Mouse (Mus musculus) forebrain, embryonic 12.5 days (tissue): ENCODE results near the gene Vbp1. TPM values are rescaled to one million over a fixed set of nuclear protein-coding genes. Genes with fewer than 3 reads are reported as not detected.
"Not testable (repeated sequence)": the region's sequence is repeated elsewhere in the genome, so short reads cannot be mapped to it uniquely, and the experiment has no call there.

ENCODE experiments used
- ATAC-seq: fragments of 200-750 bp; cut with Nextera tagmentation; 2 replicates; pipeline ENCODE4 v1.8.0; 2017; ENCODE audit warnings: moderate TSS enrichment; ENCODE audit not compliant: low FRiP score
- H3K27ac ChIP-seq: fragments of 300-500 bp; sonication (generic); 2 replicates; pipeline ENCODE4 v1.5.1; 2016; ENCODE audit warnings: mild to moderate bottlenecking
- H3K27me3 ChIP-seq: fragments of 300-500 bp; sonication (generic); 2 replicates; pipeline ENCODE4 v1.6.1; 2016; ENCODE audit warnings: mild to moderate bottlenecking
- H3K36me3 ChIP-seq: fragments of 300-500 bp; sonication (generic); replicated peaks from 2 replicates; pipeline ENCODE4 v1.6.1; 2016; ENCODE audit warnings: mild to moderate bottlenecking
- H3K4me1 ChIP-seq: fragments of 300-500 bp; sonication (generic); 2 replicates; pipeline ENCODE4 v1.6.1; 2016
- H3K4me2 ChIP-seq: fragments of 300-500 bp; sonication (generic); 2 replicates; pipeline ENCODE4 v1.6.1; 2016; ENCODE audit warnings: mild to moderate bottlenecking, moderate library complexity
- H3K4me3 ChIP-seq: fragments of 300-500 bp; sonication (generic); replicated peaks from 2 replicates; pipeline ENCODE4 v1.5.1; 2016; ENCODE audit warnings: mild to moderate bottlenecking
- H3K9ac ChIP-seq: fragments of 300-500 bp; sonication (generic); 2 replicates; pipeline ENCODE4 v1.6.1; 2016; ENCODE audit warnings: mild to moderate bottlenecking
- H3K9me3 ChIP-seq: fragments of 300-500 bp; sonication (generic); 2 replicates; pipeline ENCODE4 v1.6.1; 2016
- WGBS: fragments of 180-500 bp; shearing (Covaris S2); methylation state at CpG from one replicate; pipeline ENCODE4 v1.1.7; 2016; 5-methylcytosine and 5-hydroxymethylcytosine counted together
- polyA plus RNA-seq: library from polyadenylated mRNA; unstranded; fragments of >200 nt; fragmentation: Nextera tagmentation; extraction: Ambion mirVana; gene quantifications from 2 replicates; pipeline ENCODE4 v1.2.1, GENCODE M21; 2016

Gene Vbp1
- 252 and 259 TPM in 2 replicates for polyA plus RNA-seq

DNA sequence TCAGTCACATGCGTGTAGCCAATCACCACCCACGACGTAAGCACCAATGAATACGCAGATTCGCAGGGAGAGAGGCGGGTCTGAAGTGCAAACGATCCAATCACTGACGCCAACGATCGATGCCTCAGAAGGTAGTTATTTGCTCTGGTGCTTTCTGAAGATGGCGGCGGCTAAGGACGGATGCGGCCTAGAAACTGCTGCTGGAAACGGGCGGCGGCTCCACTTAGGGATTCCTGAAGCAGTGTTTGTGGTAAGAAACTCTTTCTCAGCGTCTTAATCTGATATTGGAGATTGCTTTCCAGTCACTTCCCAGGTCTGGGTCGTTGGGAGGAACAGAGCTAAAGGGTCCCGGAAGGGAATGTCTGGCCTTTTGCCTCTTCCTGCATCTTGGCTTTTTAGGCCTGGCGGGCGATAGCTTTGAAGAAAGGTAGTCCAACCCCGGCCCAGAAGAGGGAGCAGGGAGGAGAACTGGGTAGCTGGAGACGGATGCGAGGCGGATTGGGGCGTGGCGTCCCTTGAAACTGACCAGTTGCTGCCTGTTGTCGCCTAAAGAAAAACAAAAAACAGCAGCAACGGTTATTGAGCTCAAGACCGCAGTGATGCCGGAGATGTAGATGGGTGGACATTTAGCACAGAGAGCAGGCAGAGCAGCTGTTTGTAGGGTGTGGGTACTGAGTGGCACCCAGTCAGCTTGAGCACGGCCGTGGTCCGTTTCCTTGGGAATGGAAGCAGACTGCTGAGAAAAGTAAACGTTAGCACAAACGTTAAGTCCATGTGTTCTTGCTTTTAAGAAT, at the start of gene Vbp1:
Vbp1 (plus strand) TSS at position 121 of the 794 bp plus-strand sequence.
- Histone ChIP-seq H3K27me3 (no peaks in the 10 kb centered on the region), H3K27ac (peak within 1 kb of the TSS; percentile 92), H3K9me3 (no peaks in the 10 kb centered on the region), H3K36me3 (no peaks in the 10 kb centered on the region), H3K4me2 (peak within 1 kb of the TSS; percentile 41), H3K9ac (peak within 1 kb of the TSS; percentile 65), H3K4me3 (peak within 1 kb of the TSS; percentile 56), H3K4me1 (no peaks in the 10 kb centered on the region)
- peak; percentile 99 for ATAC-seq
- WGBS = 10% methylated on average over 37 of the region's 37 CpGs

DNA sequence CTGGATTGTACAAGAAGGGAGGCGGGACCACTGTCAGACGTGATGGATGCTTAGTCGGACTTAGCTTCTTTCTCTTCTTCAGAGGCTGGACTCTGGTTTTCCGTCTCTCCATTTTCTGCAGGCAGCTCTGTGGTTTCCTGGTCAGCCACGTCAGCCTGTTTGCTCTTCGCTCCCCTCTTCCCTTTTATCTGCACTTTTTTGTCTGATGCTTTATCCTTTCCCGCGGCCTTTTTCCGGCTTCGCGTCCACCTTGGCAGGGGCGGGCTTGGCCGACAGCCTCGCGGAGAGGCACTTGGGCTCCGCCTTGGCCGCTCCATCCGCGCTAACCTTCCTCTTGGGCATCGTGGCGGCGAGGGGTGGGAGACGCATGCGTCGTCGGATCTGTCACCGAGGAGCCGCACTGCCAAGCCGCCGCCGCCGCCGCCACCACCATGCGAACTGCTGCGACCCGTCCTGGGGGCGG, 38.9 kb upstream of the Vbp1 start:
- H3K9ac ChIP-seq, H3K9me3 ChIP-seq, H3K27ac ChIP-seq, H3K27me3 ChIP-seq, H3K36me3 ChIP-seq, H3K4me1 ChIP-seq: not testable (repeated sequence)
- 27% methylated on average over 37 of the region's 37 CpGs for WGBS
- ATAC-seq = peak; percentile 94
- peak overlapping the region; percentile 34 for H3K4me3 ChIP-seq
- H3K4me2 ChIP-seq = peak overlapping the region; percentile 50

DNA sequence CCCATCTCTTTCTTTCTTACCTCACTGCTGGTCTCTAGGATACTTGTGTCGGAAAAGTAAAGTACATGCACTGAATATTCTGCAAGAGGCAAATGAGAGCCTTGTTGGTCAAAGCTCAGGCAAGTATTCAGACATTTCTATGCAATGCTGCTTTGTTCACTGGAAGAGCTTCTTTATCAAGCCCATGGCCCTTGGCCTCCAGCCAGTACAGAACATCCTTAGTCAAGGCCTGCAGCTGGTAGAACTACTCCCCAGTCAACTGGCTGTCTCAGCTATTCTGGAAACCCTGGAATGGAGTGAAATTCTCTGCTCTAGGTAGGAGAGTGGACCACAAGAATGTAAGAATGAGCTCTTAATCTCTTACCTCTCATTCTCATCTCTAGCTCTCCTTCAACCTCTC, 24.2 kb upstream of the Vbp1 start:
- Histone ChIP-seq H3K36me3 (no peaks in the 10 kb centered on the region), H3K4me2 (no peak overlapping the region), H3K27me3 (no peaks in the 10 kb centered on the region), H3K9ac (no peak overlapping the region), H3K4me3 (no peak overlapping the region), H3K4me1 (no peaks in the 10 kb centered on the region), H3K27ac (no peak overlapping the region), H3K9me3 (no peaks in the 10 kb centered on the region)
- 73% methylated on average over 1 of the region's 1 CpGs for WGBS
- no peak for ATAC-seq

DNA sequence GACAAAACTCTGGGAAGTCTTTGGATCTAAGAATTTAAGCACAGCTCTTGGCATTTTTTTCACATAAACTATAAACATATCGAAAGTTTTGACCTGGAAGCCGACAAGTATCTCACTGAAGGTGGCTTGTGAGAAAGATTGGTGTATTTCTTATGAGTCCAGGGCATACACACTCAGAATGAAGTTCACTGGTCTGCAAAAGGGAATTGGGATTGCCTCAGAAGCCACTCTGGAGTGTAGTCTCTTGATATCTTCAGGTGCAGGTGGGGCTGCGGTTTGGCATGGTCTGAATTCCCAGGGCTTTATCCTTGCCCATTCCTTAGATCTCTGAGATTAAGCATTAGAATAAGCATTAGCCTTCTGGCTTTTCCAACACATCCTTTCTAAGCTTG, 316 bp upstream of the Vbp1 start:
- no peaks in the 10 kb centered on the region for H3K36me3 ChIP-seq
- peak overlapping the region; percentile 31; the same call in 1 of the 2 replicates for H3K4me2 ChIP-seq
- WGBS = 39% methylated on average over 3 of the region's 3 CpGs
- no peaks in the 10 kb centered on the region for H3K4me1 ChIP-seq
- no peaks in the 10 kb centered on the region for H3K9me3 ChIP-seq
- no peaks in the 10 kb centered on the region for H3K27me3 ChIP-seq
- no peak overlapping the region for H3K4me3 ChIP-seq
- 0 out of 2 replicates have a peak overlapping the region, but pooled peaks have one; percentile 8 for H3K27ac ChIP-seq
- no peak; the same call in 1 of the 2 replicates for ATAC-seq
- no peak overlapping the region for H3K9ac ChIP-seq

DNA sequence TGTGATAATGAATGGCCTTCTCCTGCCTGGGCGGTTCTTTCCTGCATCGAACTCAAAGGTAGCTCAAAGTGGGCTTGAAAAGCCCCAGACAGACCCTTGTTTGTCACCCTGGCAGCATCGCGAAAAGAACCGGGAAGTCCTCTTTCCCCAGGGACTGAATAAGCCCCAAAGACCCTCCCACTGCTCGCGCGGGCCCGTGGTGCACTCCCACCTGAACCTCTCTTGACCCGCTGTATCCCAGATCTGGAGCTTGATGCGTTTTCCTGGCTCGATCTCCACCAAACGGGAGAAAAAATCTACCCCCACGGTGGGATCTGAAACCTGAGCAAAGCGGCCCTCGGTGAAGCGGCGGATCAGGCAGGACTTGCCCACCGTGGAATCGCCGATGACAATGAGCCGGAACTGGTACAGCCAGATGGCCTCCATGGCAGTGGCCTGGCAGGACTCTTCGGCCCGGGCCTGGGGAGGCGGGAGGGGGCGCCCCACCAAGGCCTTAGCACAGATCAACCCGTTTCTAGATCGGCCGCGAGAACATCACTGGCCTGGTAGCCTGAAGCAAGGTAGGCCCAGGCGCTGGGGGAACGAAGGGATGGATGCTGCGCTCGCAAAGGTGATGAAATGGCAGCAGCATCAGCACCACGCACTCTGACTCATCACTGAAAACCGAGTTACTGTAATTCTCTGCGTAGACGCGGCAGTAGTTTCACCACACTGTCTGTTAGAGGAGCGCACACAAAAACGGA, 63.7 kb downstream of the Vbp1 start, which contains the start of gene Rab39b:
Rab39b (minus strand) TSS at position 650 of the 743 bp plus-strand sequence.
- Histone ChIP-seq H3K4me3 (peak within 1 kb of the TSS; percentile 56), H3K4me2 (peak within 1 kb of the TSS; percentile 47), H3K9me3 (no peaks in the 10 kb centered on the region), H3K4me1 (no peaks in the 10 kb centered on the region), H3K27me3 (no peaks in the 10 kb centered on the region), H3K36me3 (peaks cover 2% of the 10 kb centered on the region; the same call in 1 of the 2 replicates), H3K27ac (peak within 1 kb of the TSS; percentile 79), H3K9ac (peak within 1 kb of the TSS; percentile 64)
- WGBS = 18% methylated on average over 41 of the region's 41 CpGs
- ATAC-seq = peak; percentile 96

DNA sequence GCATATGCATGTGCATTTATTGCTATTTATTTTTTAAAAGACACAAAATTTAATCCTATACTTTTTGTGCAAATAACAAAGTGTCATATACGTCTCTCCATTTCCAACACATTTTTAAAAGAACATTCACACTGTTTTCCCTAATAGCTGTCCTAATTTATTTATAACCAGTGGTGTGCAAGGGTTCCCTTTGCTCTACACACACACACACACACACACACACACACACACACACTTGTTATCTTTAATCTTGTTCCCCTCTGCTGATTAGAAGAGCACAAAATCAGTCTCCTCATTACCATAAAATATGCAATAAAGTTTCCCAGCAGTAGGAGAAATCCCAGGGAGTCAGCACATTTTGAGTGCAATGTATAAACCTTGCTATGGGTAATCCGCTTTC, 64.4 kb downstream of the Vbp1 start:
- Histone ChIP-seq H3K9me3 (no peaks in the 10 kb centered on the region), H3K4me2 (no peak overlapping the region), H3K27ac (no peak overlapping the region), H3K4me1 (no peaks in the 10 kb centered on the region), H3K4me3 (no peak overlapping the region), H3K27me3 (no peaks in the 10 kb centered on the region), H3K9ac (no peak overlapping the region), H3K36me3 (peaks cover 2% of the 10 kb centered on the region; the same call in 1 of the 2 replicates)
- 81% methylated on average over 2 of the region's 2 CpGs for WGBS
- ATAC-seq = 0 out of 2 replicates have a peak, but pooled peaks have one; percentile 44

Other genes with a start within 250 kb of the Vbp1 start
- 29.0 and 35.4 TPM in 2 replicates for gene Fundc2, start 131.9 kb upstream of the Vbp1 start, polyA plus RNA-seq
- gene F8, start 131.7 kb upstream of the Vbp1 start, polyA plus RNA-seq = 1.6 and 1.8 TPM in 2 replicates
- 23.0 and 26.9 TPM in 2 replicates for gene Cmc4, start 97.7 kb upstream of the Vbp1 start, polyA plus RNA-seq
- gene Mtcp1, start 97.7 kb upstream of the Vbp1 start, polyA plus RNA-seq = 13.2 and 13.4 TPM in 2 replicates
- gene Brcc3, start 97.7 kb upstream of the Vbp1 start, polyA plus RNA-seq = 64.4 and 66.4 TPM in 2 replicates
- gene Rab39b, start 63.9 kb downstream of the Vbp1 start, polyA plus RNA-seq = 21.1 and 21.2 TPM in 2 replicates